Mouse (Mus musculus) frontal cortex, adult 2 months (tissue): ENCODE results near the gene Kif19a. TPM values are rescaled to one million over a fixed set of nuclear protein-coding genes. Genes with fewer than 3 reads are reported as not detected.
A peak's percentile ranks its signal among the peaks of the same experiment; 100 is the strongest.

Experiments
- DNase-seq, 2 experiments: peaks; one replicate each; pipeline ENCODE4 v3.0.0; 2022; ENCODE audit warnings: low spot score in 1 of 2; ENCODE audit errors: extremely low spot score in 1 of 2
- polyA plus RNA-seq: library from polyadenylated mRNA; depleted of rRNA; stranded (reverse); fragments of >200 nt; gene quantifications from 2 replicates; pipeline ENCODE4 v1.2.3, GENCODE M21; 2012; rRNA removed

Gene Kif19a
- polyA plus RNA-seq = 5.0 and 5.8 TPM in 2 replicates

GRCm38 (mm10) chr11:114764820-114765818 lies at the start of gene Kif19a:
Gene Kif19a, plus strand, starts transcription at chr11:114765388.
- no peak for DNase-seq

- DNase-seq = no peak
Observed at GRCm38 (mm10) chr11:114715531-114715930, 49.7 kb upstream of the Kif19a start.

- no peak for DNase-seq
Observed at GRCm38 (mm10) chr11:114720535-114720934, 44.7 kb upstream of the Kif19a start.

- DNase-seq = no peak
Observed at GRCm38 (mm10) chr11:114722438-114722837, 42.8 kb upstream of the Kif19a start.

- no peak for DNase-seq
Observed at GRCm38 (mm10) chr11:114723030-114723429, 42.2 kb upstream of the Kif19a start.

- DNase-seq = peak in 1 of 2 experiments; percentile 76
Observed at GRCm38 (mm10) chr11:114724787-114725590, 40.2 kb upstream of the Kif19a start.

- peak; percentile 41 to 77 for DNase-seq
Observed at GRCm38 (mm10) chr11:114726965-114727825, 38.0 kb upstream of the Kif19a start, which contains the start of gene Dnaic2. Gene Dnaic2, plus strand, starts transcription at chr11:114727408.

- DNase-seq = peak in 1 of 2 experiments; percentile 28
Observed at GRCm38 (mm10) chr11:114727826-114728186, 37.4 kb upstream of the Kif19a start.

- no peak for DNase-seq
Observed at GRCm38 (mm10) chr11:114728333-114728732, 36.9 kb upstream of the Kif19a start.

- DNase-seq = no peak
Observed at GRCm38 (mm10) chr11:114729832-114730363, 35.3 kb upstream of the Kif19a start.

- DNase-seq = no peak
Observed at GRCm38 (mm10) chr11:114731711-114732110, 33.5 kb upstream of the Kif19a start.

GRCm38 (mm10) chr11:114732890-114733289 lies 32.3 kb upstream of the Kif19a start:
- no peak for DNase-seq

- no peak for DNase-seq
Observed at GRCm38 (mm10) chr11:114736111-114736510, 29.1 kb upstream of the Kif19a start.

- DNase-seq = peak in 1 of 2 experiments; percentile 80
Observed at GRCm38 (mm10) chr11:114736913-114737624, 28.1 kb upstream of the Kif19a start.

GRCm38 (mm10) chr11:114740598-114740997 lies 24.6 kb upstream of the Kif19a start:
- no peak for DNase-seq

- no peak for DNase-seq
Observed at GRCm38 (mm10) chr11:114741451-114741850, 23.7 kb upstream of the Kif19a start.

- DNase-seq = peak; percentile 65 to 97
Observed at GRCm38 (mm10) chr11:114745134-114745533, 20.1 kb upstream of the Kif19a start.

- no peak for DNase-seq
Observed at GRCm38 (mm10) chr11:114747564-114748138, 17.5 kb upstream of the Kif19a start.

- DNase-seq = no peak
Observed at GRCm38 (mm10) chr11:114769911-114770310, 4.7 kb downstream of the Kif19a start.
